Mouse (Mus musculus) testis, postnatal 14 days (tissue): ENCODE results near the gene Dhdds.
A peak's percentile ranks its signal among the peaks of the same experiment; 100 is the strongest.
"Not testable (repeated sequence)": the region's sequence is repeated elsewhere in the genome, so short reads cannot be mapped to it uniquely, and the experiment has no call there.

ENCODE experiments used
- DNase-seq: peaks from one replicate; pipeline ENCODE4 v3.0.0; 2021; ENCODE audit warnings: low spot score

The Dhdds gene

DNA sequence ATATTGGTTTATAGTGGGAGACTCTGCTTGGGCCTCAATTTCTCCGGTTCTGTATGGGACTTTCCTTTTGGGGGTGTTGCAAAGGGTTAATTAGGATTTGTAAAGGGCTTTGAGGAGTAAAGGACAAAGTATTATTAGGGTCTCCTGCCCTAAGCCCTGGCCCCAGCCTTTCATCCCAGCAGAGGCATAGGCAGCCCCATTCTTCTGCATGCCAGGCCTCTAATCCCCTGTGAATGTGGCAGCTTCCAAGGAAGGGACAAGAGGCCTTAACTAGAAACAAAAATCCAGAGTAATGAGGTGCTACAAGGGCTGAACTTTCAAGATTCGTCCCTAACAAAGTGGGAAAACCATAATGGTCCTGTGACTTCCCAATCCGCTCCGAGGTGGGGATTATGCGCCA is 2.2 kb upstream of the Dhdds start:
- DNase-seq = no peak

DNA sequence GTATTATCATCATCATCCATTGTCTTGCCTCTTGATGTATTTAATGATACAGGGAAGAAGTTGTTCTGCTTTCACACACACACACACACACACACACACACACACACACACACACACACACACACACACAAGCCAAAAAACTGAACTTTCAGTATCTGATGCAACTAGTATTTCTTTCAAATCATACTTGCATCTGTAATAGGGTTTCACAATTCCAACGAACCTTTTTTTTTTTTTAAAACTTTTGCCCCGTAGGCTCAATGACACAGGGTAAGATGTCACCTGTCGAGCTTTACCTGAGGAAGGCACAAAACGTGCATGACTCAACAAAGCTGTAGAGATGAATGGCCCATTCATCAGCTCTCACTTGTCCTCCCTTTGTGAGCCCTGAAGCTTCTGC is 1.5 kb upstream of the Dhdds start:
- DNase-seq = no peak

DNA sequence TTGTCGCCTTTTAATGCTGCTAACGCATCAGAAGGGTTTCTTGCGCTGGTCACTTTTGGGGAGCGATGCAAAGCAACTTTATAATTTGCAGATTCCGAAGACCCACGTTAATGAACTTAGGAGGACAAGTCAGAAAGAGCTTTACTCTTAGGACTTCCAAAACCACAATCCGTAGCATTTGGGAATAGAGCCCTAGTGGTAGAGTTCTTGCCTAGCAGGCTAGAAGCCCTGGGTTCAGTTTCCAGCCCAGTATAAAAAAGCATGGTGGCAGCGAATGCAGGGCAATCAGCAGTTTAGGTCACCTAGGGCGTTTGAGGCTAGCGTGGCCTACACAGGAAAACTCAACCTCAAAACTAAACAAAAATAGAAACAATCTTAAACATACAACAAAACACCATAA is 992 bp upstream of the Dhdds start:
- DNase-seq = no peak

DNA sequence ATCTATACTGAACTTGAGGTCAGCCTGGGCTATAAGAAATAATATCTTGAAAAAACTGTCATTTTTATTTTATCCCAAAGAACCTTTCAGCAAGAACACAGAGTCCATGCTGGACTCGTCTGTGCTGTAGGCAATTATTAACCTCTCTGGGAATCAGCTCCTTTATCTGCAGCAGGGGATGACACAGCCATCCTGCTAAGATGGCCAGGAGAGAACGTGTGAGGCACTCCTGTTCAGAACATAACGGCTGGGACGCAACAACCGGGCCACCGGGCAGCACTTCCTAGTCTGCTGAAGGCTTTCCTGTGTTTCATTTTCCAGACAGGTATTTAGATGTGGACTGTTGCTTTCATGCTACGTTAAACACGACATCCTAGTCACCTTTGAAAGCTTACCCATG is 6.0 kb downstream of the Dhdds start:
- DNase-seq = no peak

DNA sequence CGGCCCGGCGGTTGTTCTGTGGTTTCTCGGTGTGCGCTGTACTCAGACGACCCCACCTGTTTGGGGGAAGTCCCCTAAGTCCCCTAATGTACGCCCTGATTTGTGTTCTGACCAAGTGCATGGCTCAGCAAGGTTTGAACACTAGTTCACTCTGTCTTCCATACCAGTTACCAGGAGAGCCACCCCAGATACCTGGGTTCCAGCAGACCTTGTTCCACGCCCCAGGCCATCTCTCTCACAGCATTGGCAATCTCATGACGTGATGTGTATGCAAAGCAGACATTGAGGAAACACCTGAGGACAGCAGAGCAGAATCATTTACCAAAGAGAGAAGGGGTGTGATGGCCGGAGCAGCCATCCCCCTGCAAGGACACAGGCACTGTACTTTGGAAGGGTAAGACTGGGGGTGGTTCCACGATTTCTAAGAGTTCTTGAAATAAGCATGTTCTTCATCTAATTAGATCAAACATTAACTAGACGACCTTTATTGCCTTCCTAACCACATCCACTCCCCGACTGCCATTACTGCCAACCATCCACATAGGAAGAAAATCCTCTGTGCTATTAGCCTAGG is 9.5 kb downstream of the Dhdds start:
- DNase-seq = no peak

DNA sequence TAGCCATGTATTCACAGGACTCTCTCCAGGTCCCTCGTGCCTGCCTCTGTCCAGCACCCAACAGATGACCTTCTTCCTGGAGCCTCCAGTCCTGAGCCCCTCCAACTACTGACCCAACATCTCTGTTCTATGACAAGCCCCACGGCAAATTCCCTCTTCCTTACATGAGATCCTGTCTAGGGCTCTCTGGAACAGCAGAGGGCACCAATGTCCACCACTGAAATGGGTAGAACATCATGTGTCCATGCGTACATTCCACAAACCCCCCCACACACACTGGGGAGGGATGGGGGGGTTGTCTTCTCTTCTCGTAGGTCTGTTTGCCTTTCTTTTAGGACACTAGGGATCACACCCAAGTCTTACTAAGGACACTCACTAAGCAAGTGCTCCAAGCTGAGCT is 10.7 kb downstream of the Dhdds start:
- no peak for DNase-seq

DNA sequence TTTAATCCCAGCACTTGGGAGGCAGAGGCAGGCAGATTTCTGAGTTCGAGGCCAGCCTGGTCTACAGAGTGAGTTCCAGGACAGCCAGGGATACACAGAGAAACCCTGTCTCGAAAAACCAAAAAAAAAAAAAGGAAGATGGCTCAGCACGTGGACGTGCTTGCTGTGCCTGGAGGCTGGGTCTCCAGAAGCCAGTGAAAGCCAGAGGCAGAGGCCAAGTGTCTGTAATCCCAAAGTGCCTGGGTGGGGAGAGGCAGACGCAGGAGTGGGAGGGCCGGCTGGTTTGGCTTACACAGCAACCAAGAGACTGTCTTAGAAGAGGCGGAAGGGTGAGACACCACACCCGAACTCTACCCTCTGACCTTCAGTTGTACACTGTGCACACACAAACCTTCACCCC is 12.4 kb downstream of the Dhdds start:
- DNase-seq = not testable (repeated sequence)

DNA sequence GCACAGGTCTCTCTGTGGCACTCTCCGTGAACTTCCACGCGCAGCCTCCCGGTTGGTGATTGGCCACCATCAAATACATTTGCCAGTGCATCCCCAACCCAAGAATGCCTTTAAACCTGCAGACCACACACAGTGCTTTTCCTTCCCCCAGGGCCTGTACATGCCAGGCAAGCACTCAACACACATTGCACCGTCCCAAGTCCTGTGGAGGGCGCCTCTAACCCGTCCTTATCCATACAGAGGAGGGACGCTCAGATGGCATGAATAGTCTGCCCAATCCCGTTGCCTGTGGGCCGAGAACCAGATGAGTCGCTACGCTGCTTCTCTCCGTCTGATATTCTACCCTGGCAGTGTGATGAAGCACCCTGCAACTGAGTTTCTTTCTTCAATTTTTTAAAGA is 17.8 kb downstream of the Dhdds start:
- DNase-seq = no peak

DNA sequence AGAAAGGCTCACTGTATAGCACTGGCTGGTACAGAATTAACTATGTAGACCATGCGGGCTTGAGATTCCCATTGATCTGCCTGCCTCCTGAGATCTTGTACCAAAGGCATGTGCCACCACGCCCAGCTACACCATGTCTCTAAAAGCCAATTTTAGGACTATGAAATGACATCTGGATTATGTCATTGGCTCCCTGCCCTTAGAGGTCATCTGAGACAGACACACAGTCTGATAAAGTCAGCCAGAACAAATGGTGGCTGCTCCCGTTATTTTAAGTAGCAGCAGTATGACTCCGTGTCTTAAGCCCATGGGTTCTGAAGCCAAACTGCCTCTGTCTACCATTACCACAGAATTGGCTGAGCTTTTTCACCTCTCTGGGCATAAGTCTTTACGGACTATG is 20.2 kb downstream of the Dhdds start:
- no peak for DNase-seq

DNA sequence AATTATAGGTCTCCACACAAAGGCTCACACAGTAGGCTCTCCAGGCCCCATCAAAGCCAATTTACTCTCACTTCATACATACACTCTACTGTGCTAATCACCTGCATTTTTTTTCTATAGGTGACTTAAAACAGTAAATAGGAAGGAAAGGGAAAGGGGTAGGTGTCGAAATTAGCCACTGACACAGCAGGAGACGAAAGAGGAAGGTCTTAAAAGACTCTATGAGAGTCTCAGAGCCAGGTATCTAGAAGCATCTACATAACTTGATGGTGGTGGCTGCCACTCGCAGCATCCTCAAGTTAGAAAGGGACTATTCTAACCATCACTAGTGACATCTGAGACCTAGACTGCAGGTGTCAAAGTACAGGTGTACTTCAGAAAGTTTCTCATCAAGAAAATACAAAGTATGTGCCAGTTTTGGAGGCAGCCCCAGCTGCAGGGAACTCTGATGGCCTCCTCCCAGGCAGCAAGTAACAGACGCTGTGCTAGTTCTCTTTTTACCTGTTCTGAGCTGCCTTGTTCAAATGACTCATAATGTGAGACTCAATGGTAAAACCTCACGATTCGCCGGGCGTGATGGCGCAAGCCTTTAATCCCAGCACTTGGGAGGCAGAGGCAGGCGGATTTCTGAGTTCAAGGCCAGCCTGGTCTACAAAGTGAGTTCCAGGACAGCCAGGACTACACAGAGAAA is 22.6 kb downstream of the Dhdds start:
- DNase-seq = no peak

DNA sequence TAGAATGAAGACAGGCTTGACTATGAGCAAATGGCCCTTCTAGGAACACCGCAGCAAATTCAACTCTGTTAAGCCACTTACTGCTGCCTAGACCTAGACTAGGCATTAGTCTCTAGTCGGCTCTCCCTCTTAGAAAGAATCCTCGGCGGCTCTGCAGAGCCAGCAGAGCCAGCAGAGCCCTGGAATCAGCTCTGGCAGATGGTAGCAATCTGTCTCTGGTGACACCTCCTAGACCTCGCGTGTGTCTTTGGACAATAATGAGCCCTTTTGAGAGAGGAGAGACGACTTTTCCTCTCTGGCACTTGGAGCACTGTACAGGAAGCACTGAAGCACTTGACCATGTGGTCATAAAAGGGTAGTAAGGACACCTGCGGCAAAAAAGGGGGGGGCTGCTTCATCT is 29.0 kb downstream of the Dhdds start:
- no peak for DNase-seq

DNA sequence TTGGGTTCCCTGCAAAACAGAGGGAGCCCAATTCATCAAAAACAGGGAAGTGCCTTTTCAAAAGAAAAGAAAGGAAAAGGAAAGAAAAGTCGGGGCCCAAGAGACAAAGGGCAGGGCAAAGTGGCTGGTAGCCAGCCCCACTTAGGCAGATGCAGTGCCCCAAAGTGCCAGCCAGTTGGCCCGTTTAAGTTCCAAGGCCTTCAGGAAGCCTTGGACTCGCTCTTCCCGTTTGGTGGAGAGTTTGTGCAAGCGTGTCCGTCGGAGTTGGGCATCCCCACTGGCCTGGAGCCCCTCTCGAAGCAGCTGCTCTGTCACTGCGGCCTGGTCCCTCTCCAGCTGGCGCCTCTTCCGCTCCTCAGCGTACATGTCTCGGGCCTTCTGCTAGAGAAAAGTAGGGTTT is 29.8 kb downstream of the Dhdds start:
- DNase-seq = no peak

DNA sequence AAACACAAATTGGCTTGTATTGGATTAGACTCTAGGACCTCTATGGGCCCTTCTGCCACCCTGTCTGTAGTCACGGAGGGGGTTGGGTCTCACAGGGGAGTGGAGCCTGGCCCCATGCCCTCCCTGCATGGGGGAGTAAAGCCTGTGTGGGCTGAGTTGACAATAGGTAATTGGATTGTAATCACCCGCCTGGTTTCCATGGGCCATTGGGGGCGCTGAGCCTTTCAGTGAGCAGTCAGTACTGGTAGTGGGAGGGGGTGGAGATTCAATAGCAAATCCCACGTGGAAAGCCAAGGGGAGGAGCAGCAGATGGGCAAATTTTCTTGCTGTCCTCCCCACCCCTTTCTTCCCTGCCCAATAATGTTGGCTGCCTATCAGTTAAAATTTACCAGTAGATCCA is 30.5 kb downstream of the Dhdds start:
- no peak for DNase-seq

DNA sequence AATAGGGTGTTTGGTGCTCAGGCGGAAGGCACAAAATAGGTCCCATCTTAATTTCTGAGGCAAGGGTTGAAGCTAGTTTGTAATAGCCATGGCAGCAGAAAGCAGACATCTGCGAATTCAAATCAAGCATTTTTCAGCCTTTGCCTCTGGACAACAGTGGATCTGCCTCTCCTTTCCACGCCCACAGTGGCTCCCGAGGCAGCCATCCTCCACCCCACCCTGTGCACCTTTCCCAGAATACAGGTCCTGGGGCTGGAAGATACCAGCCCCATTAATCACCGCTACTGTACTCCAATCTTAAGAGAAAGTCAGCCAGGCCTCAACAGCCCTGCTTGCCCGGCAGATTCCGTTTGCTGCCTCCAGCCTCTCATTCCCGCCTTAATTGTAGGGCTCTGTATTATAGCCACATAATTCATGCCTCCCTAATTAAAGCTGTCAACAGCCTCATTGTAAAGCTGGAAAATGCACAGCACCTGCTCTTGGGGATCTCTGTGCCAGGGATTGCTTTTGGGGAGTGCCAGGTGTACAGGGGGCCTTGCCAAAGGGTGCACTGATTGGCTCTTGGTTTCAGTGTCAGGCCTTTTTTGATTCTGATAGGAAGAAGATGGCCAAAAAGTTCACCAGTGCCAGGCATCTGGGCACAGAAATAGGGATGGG is 31.5 kb downstream of the Dhdds start:
- DNase-seq = no peak

DNA sequence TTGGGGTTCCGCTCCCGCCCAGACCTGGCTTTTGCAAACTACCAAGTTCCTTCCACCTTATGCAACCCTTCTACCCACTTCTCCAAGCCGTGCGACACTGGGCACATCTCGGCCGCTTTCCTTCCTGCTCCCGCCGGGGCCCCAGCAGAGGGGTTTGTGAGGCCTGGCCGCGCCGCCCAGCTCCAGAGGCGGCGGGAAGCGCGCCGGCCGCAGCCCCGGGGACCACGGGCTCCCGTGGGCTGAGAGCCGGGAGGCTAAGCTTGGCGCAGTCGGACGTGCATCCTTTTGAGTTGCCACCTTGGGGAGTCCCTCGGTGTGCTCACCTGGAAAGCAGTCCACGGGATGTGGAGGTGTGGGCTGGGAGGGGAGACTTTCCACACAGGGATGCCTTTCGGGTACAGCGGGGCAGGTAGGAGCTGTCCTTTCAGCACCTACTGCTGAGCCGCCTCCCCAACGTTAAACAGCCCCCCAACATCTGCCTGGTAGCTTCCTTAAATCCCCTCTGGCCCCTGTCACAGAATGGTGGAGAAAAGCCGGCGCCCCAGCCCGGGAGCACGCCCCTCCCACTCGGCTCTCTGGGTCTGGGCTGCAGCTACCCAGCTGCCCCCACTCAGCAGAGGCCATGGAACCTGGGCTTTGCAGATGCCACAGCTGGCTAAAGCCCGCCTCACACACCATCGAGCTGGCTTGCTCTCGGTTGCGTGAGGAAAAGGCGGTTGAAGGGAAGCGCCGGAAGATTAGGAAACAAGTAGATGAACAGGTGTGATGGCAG is 32.4 kb downstream of the Dhdds start, which contains the start of gene Hmgn2:
Gene Hmgn2, minus strand, starts transcription at position 501 of the 772 bp plus-strand sequence.
- DNase-seq = peak; percentile 71

DNA sequence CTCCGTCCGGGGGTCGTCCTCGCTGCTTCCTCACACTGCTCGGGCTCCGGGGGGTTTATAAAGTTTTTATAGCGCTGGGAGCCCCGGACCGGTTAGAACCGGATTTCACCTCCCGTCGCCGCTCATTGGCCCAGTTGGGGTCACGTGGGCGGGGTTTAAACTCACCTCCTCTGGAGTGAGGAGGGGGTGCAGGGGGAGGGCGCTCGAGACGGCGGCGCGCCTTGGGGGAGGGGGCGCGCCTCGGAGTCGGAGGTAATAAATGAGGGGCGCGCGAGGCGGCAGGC is 32.9 kb downstream of the Dhdds start:
- DNase-seq = peak; percentile 96

DNA sequence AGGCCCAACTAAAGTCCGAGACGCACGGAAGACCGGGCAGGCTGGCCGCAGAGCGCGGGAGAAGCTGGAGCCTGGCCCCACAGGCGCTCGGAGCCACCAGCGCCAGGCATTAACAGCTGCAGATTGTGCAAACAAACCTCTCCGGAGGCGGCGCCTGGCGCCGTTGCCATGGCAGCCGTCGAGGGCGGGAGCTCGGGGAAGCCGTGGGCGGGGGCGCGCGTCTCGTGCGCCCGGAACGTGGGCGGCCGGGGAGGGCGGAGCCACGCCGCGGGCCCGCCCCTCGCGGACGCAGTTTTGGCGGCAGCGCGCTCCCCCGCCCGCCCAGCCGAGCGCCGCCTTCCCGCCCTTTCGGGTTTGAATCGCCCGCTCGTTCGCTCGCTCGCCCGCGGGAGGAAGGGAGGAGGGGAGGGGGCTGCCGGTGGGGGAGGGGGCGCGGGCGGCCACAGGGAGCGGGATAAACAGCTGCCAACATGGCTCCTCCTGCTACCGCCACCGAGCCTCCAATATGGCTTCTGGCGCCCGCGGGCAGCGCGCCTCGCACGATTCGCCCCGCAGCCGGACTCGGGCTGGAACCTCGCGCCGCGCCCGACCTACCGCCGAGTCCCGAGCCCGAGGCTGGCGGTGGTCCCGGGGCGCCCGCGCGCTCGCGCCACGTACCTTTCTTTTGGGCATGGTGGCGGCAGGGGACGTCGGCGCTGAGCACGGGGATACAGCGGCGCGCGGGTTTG is 33.4 kb downstream of the Dhdds start:
- DNase-seq = peak; percentile 97

DNA sequence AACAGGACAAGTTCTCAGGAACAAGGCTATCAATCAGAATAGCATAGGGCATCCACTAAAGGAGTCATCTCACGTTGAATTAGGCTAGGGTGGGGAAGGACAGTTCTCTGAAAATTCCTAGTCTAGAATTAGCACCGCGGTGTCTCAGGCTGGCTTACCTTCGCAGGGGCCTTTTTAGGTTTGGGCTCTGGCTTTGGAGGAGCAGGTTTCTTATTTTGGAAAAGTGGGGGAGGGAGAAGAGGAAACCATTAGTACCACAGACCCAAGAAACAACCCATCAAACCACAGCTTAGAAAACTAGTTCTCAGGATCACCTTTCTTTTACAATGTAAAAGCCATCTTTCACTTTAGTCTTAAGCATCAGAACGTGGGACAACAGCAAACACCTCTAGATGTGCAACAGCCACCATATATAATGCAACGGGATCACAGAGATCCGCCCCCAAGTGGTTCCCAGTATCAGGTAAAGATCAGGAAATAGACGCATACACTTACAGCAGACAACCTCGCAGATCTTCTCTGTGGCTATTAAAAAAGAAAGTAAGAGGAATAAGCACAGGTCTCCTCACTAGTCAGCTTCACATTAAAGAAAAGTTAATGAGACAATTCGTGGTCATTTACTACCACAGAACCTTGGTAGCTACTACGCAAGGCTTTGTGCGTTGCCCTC is 34.3 kb downstream of the Dhdds start:
- no peak for DNase-seq

DNA sequence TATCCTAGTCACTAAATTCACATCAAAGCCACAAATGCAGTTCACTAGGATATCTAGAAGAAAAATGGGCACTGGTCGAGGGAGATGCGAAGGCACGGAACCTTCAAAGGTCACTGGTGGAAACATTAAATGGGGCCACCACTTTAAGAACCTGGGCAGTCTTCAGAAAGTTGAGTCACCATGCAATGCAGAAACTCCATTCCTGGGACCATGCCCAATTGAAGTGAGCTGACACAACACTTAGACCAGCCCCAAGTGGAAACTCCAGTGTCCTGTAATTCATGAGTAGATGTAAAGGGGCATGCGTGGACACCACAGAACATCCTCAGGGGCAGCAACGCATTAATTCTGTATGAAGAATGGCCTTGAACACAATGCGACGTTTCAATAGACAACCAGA is 38.2 kb downstream of the Dhdds start:
- no peak for DNase-seq

DNA sequence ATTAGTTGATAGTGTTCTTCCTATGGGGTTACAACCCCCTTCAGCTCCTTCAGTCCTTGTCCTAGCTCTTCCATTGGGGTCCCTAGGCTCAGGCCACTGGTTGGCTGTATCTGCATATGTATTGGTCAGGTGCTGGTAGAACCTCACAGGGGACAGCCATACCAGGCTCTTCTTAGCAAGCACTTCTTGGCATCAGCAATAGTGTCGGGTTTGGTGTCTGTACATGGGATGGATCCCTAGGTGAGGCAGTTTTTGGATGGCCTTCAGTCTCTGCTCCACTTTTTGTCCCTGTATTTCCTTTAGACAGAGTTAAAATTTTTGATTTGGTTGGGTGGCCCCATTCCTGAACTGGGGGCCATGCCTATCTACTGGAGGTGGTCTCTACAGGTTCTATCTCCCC is 41.8 kb downstream of the Dhdds start:
- no peak for DNase-seq

DNA sequence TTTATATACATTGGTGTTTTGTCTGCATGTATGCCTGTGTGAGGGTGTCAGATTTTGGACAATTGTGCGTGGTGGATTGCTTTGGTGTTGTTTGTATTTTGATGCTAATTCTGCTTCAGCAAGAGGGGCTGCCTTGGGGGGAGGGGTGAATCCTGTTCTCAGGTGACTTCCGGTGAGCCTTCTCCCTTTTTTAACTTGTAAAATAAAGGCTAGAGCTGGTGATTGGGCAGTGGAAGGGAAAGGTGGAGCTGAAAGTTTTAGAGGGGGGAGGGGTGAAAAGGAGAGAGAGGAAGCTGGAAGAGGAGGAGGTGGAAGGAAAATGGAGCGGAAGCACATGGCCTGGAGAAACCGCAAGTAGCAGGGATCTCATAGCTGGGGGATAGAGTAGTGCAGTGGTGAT is 44.4 kb downstream of the Dhdds start:
- no peak for DNase-seq

DNA sequence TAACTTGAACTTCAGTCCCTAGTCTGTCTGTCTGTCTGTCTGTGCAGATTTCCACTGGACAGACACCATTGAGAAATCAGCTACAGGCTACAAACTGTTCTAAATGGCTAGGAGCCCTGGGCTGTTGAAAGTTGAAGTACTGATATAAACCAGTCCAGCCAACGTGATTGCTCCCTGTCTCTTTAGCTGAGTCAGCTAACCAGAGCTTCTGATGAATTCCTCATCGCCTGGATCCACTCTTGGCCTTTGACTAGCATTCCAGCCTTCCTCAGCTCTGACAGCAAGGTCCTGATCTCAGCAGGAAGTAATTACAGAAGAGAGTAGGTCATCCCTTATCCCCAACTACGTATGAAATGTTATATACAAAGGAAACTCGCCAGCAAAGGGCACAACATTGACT is 54.0 kb downstream of the Dhdds start:
- no peak for DNase-seq
